Mouse (Mus musculus): ENCODE data around the gene Wdr26. TPM values are rescaled to one million over a fixed set of nuclear protein-coding genes. Genes with fewer than 3 reads are reported as not detected.

Wdr26 gene
- polyA plus RNA-seq, 1 experiment from 2014 or later = 25.5 TPM

DNA sequence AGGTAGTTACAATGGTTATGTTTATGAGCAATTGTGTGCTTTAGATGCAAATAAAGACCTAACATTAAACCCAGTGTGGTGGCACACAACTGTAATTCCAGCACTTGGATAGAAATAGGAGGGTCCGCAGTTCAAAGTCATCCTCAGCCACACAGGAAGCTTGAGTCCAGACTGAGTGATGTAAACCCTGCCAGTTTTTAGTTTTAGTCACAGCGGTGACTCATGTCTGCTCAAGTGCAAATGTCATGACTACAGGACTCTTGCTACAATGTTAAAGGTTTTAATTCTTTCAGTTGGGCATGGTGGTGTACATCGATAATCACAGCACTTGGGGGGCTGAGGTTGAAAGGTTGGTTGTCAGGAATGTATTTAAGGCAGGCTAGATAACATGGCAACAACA is 85.9 kb downstream of the Wdr26 start:
- H3K4me3 ChIP-seq (ENCODE audit: low read length) = no peak overlapping the region
- H3K4me2 ChIP-seq (ENCODE audit: low read depth, low read length) = no peak overlapping the region
- peaks cover 13% of the 10 kb centered on the region; the same call in 1 of the 2 replicates for H3K36me3 ChIP-seq (ENCODE audit: control insufficient read depth, insufficient read depth, low read length)
- H3K27ac ChIP-seq (ENCODE audit: low read length) = no peak overlapping the region
- ATAC-seq = no peak
- 95% methylated on average over 3 of the region's 3 CpGs for WGBS
- H3K27me3 ChIP-seq (replicated peaks; ENCODE audit: control insufficient read depth, insufficient read depth, low read length) = no peaks in the 10 kb centered on the region
- no peaks in the 10 kb centered on the region for H3K4me1 ChIP-seq (ENCODE audit: control insufficient read depth, insufficient read depth, low read length)
- no peak overlapping the region for H3K9ac ChIP-seq (ENCODE audit: low read depth, low read length)
- no peaks in the 10 kb centered on the region for H3K9me3 ChIP-seq (ENCODE audit: control insufficient read depth, low read length)

DNA sequence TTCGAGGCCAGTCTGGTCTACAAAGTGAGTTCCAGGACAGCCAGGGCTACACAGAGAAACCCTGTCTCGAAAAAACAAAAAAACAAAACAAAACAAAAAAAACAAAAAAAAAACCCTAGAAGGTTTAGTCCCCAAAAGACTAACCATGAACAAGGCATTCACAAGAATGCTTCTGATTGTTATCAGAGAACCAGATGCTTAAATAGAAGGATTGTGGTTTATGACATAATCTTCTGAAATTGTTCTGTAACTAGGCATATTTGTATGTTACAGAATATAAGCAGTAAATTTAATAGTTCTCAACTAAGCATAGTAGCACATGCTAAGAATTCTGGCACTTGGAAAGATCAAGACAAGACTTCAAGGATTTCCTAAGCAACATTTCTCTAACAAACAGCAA is 87.7 kb downstream of the Wdr26 start:
- 95% methylated on average over 2 of the region's 2 CpGs for WGBS
- ATAC-seq = no peak
- Histone ChIP-seq H3K4me3 (ENCODE audit: low read length) (no peak overlapping the region), H3K27ac (ENCODE audit: low read length) (no peak overlapping the region), H3K27me3 (replicated peaks; ENCODE audit: control insufficient read depth, insufficient read depth, low read length) (no peaks in the 10 kb centered on the region), H3K4me2 (ENCODE audit: low read depth, low read length) (no peak overlapping the region), H3K36me3 (ENCODE audit: control insufficient read depth, insufficient read depth, low read length) (peaks cover 9% of the 10 kb centered on the region; the same call in 1 of the 2 replicates), H3K9me3 (ENCODE audit: control insufficient read depth, low read length) (no peaks in the 10 kb centered on the region), H3K4me1 (ENCODE audit: control insufficient read depth, insufficient read depth, low read length) (no peaks in the 10 kb centered on the region), H3K9ac (ENCODE audit: low read depth, low read length) (no peak overlapping the region)

Other genes with a start within 250 kb of the Wdr26 start
- 3.3 and 4.4 TPM in 2 replicates for gene Ephx1, start 191.1 kb downstream of the Wdr26 start, polyA plus RNA-seq (2015; fragmentation: Nextera tagmentation; extraction: Ambion mirVana)
- gene 9130409I23Rik, start 160.8 kb downstream of the Wdr26 start, polyA plus RNA-seq (2015; fragmentation: Nextera tagmentation; extraction: Ambion mirVana) = not detected in 2 replicates
- gene Nvl, start 67.8 kb downstream of the Wdr26 start, polyA plus RNA-seq (2015; fragmentation: Nextera tagmentation; extraction: Ambion mirVana) = 18.5 and 18.9 TPM in 2 replicates
- gene Cnih4, start 67.3 kb downstream of the Wdr26 start, polyA plus RNA-seq (2015; fragmentation: Nextera tagmentation; extraction: Ambion mirVana) = 136 and 142 TPM in 2 replicates
- 0.13 and 0.21 TPM in 2 replicates for gene Cnih3, start 140.6 kb upstream of the Wdr26 start, polyA plus RNA-seq (2015; fragmentation: Nextera tagmentation; extraction: Ambion mirVana)

All from intestine, embryonic 16.5 days (tissue).